Mouse (Mus musculus): ENCODE data around the gene Myct1. TPM values are rescaled to one million over a fixed set of nuclear protein-coding genes. Genes with fewer than 3 reads are reported as not detected.

Gene Myct1
- total and polyA plus RNA-seq, 3 experiments: not detected

DNA sequence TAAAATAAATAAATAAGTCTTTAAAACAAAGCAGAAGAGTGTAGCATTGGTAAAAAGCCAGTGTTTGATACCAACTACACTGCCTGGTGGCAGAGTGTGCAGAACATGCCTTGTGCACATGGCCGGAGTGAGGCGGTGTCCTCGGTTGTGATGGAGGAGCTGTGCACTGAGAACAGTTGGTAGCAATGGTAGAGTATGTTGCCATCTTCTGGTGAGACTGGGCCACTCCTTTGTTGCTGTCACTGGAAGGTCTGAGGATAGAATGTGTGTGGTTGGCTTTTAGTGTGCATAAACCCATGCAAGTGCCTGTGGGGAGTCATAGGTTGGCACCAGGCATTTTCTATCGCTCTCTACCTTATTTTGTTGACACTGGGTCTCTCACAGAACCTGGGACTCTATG lies 24.6 kb upstream of the Myct1 start:
- H3K27me3 ChIP-seq (replicated peaks): no peaks in the 10 kb centered on the region
- in situ Hi-C loops (cut with MboI; ENCODE audit: low pct_ligation_motif_present, low pct_unique_long_range_greater_than_20kb, low sequenced_read_pairs) (no loop called here), dilution Hi-C loops (cut with MboI; ENCODE audit: extremely low pct_ligation_motif_present, extremely low pct_unique_long_range_greater_than_20kb, low sequenced_read_pairs) (no loop called here)
- no peak overlapping the region for H3K4me3 ChIP-seq (replicated peaks in 1 of 3; ENCODE audit: low read depth in 2 of 3, low read length in 2 of 3, poor library complexity in 1 of 3)
- no peaks in the 10 kb centered on the region for H3K4me1 ChIP-seq (ENCODE audit: control insufficient read depth in 1 of 2, insufficient read depth in 2 of 2)
- H3K9ac ChIP-seq (ENCODE audit: insufficient read depth, low read depth): no peak overlapping the region
- H3K27ac ChIP-seq (ENCODE audit: insufficient read depth, low read depth): no peak overlapping the region
- H3K36me3 ChIP-seq (replicated peaks in 1 of 2; ENCODE audit: control insufficient read depth in 1 of 2, insufficient read depth in 1 of 2, low read length in 1 of 2): no peaks in the 10 kb centered on the region
- no peak overlapping the region for H3K4me2 ChIP-seq (ENCODE audit: insufficient read depth, low read depth, poor library complexity, severe bottlenecking)
- no peaks in the 10 kb centered on the region for H3K9me3 ChIP-seq (replicated peaks; ENCODE audit: low read length)
- DNase-seq (ENCODE audit: extremely low read depth): peak; percentile 12
- no peak for TF ChIP-seq HCFC1 (IDR thresholded peaks at IDR 0.05; ENCODE audit: low read depth, low read length)
- peak in 1 of 2 experiments; percentile 62; a peak in 2 of 4 replicates for TF ChIP-seq CTCF (conservative IDR thresholded peaks at IDR 0.05 in 1 of 2, IDR thresholded peaks at IDR 0.05 in 1 of 2; ENCODE audit: low read depth in 2 of 2, low read length in 2 of 2)
- TF ChIP-seq UBTF (IDR thresholded peaks at IDR 0.05; ENCODE audit: low read depth, low read length): no peak
- TF ChIP-seq MYC (IDR thresholded peaks at IDR 0.05; ENCODE audit: low read depth, low read length): no peak
- TF ChIP-seq SMC3 (IDR thresholded peaks at IDR 0.05; ENCODE audit: low read depth, low read length): peak; percentile 27; the same call in 1 of the 2 replicates
- no peak for TF ChIP-seq CHD1 (IDR thresholded peaks at IDR 0.05; ENCODE audit: low read depth, low read length)
- no peak for TF ChIP-seq USF1 (IDR thresholded peaks at IDR 0.05; ENCODE audit: low read depth, low read length)
- TF ChIP-seq JUND (conservative IDR thresholded peaks at IDR 0.05; ENCODE audit: low read depth, low read length): no peak
- TF ChIP-seq ELF1 (IDR thresholded peaks at IDR 0.05; ENCODE audit: low read depth, low read length): no peak
- no peak for TF ChIP-seq ZKSCAN1 (IDR thresholded peaks at IDR 0.05; ENCODE audit: borderline replicate concordance, low read depth, low read length)
- TF ChIP-seq E2F4 (IDR thresholded peaks at IDR 0.05; ENCODE audit: insufficient replicate concordance, low read depth, low read length): no peak
- peak; percentile 52 for TF ChIP-seq RAD21 (IDR thresholded peaks at IDR 0.05; ENCODE audit: low read depth, low read length)
- TF ChIP-seq ZC3H11A (IDR thresholded peaks at IDR 0.05; ENCODE audit: low read depth, low read length): no peak
- no peak for TF ChIP-seq BHLHE40 (IDR thresholded peaks at IDR 0.05; ENCODE audit: low read depth, low read length)
- no peak for TF ChIP-seq NELFE (IDR thresholded peaks at IDR 0.05; ENCODE audit: low read depth, low read length)
- no peak for TF ChIP-seq PAX5 (IDR thresholded peaks at IDR 0.05; ENCODE audit: low read length)
- TF ChIP-seq KAT2A (IDR thresholded peaks at IDR 0.05; ENCODE audit: insufficient replicate concordance, low read length): no peak
- no peak for TF ChIP-seq MAFK (IDR thresholded peaks at IDR 0.05; ENCODE audit: insufficient replicate concordance, low read length)
- 0 out of 2 replicates have a peak, but pooled peaks have one; percentile 18 for TF ChIP-seq MAX (IDR thresholded peaks at IDR 0.05; ENCODE audit: low read length)
- TF ChIP-seq MXI1 (IDR thresholded peaks at IDR 0.05; ENCODE audit: low read depth, low read length): no peak
- H3K79me2 ChIP-seq (replicated peaks; ENCODE audit: control insufficient read depth, extremely low read depth, insufficient read depth, poor library complexity, severe bottlenecking): no peaks in the 10 kb centered on the region

DNA sequence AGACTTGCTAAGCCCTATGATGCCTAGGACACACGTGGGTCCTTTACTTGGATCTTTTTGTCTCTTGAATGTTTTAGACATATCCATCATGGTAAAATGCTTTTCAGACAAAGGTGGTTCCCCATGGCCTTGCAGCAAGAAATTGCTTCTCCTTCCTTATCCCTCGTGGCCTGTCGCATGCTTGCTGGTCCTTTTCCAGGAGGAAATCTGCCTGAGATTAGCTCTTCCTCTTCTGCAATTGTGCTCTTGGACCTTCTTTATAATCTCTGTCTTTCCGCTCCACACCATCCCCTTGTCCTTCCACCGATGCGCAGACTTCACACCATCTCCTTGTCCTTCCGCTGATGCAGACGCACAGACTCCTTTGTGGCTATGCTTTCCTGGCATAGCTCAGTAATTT lies 23.5 kb upstream of the Myct1 start:
- Histone ChIP-seq H3K9ac (ENCODE audit: insufficient read depth, low read depth) (no peak overlapping the region), H3K27ac (ENCODE audit: insufficient read depth, low read depth) (no peak overlapping the region), H3K27me3 (replicated peaks) (no peaks in the 10 kb centered on the region), H3K79me2 (replicated peaks; ENCODE audit: control insufficient read depth, extremely low read depth, insufficient read depth, poor library complexity, severe bottlenecking) (no peaks in the 10 kb centered on the region), H3K4me3 (replicated peaks in 1 of 3; ENCODE audit: low read depth in 2 of 3, low read length in 2 of 3, poor library complexity in 1 of 3) (no peak overlapping the region), H3K4me2 (ENCODE audit: insufficient read depth, low read depth, poor library complexity, severe bottlenecking) (no peak overlapping the region), H3K9me3 (replicated peaks; ENCODE audit: low read length) (no peaks in the 10 kb centered on the region), H3K36me3 (replicated peaks in 1 of 2; ENCODE audit: control insufficient read depth in 1 of 2, insufficient read depth in 1 of 2, low read length in 1 of 2) (no peaks in the 10 kb centered on the region), H3K4me1 (ENCODE audit: control insufficient read depth in 1 of 2, insufficient read depth in 2 of 2) (no peaks in the 10 kb centered on the region)
- no peak for TF ChIP-seq EP300 (IDR thresholded peaks at IDR 0.05; ENCODE audit: low read length)
- DNase-seq (ENCODE audit: extremely low read depth): no peak
- dilution Hi-C loops (cut with MboI; ENCODE audit: extremely low pct_ligation_motif_present, extremely low pct_unique_long_range_greater_than_20kb, low sequenced_read_pairs) (no loop called here), in situ Hi-C loops (cut with MboI; ENCODE audit: low pct_ligation_motif_present, low pct_unique_long_range_greater_than_20kb, low sequenced_read_pairs) (no loop called here)

All from CH12.LX (cell line).